Mouse (Mus musculus) liver, postnatal 0 days (tissue): Measurements from ENCODE around the gene Gpbp1l1.

Experiments
- CTCF ChIP-seq: sonication (generic); IDR thresholded peaks from 2 replicates; pipeline ENCODE4 v1.5.1; 2016; ENCODE audit warnings: antibody characterized with exemption, low read depth
- EP300 ChIP-seq: IDR thresholded peaks from 2 replicates; pipeline ENCODE4 v1.6.1; 2016; ENCODE audit warnings: antibody characterized with exemption, low read depth, mild to moderate bottlenecking

- TF ChIP-seq CTCF (no peak), EP300 (no peak)
Measured at GRCm38 (mm10) chr4:116595793-116596192, 38.3 kb downstream of the Gpbp1l1 start.
